Mouse (Mus musculus): ENCODE results near the gene Camk1d. TPM values are rescaled to one million over a fixed set of nuclear protein-coding genes. Genes with fewer than 3 reads are reported as not detected.

Camk1d gene
- polyA plus RNA-seq, 1 experiment from 2014 or later: 2.4 TPM

DNA sequence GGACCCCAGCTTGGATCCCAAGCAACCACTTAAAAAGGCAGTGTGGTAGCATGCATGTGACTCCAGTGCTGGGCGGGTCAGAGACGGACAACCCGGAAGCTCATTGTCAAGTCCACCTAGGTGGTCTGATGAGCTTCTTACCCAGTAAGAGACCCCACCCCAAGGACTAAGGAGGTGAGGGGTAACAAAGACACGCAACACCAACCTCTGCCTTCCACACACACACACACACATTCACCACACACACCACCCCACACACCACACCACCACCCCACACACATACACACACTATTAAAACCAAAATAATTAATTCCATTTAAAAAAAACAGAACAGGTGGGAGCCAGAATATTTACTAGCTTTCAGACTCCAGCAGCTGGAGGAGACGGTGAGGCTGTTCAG lies 73.7 kb downstream of the Camk1d start:
- no peaks in the 10 kb centered on the region for H3K4me1 ChIP-seq (replicated peaks)
- H3K9me3 ChIP-seq (replicated peaks): no peaks in the 10 kb centered on the region
- ATAC-seq (replicated peaks; ENCODE audit: insufficient number of reproducible peaks, insufficient read depth, low FRiP score, low read depth): no peak
- 89% methylated on average over 5 of the region's 5 CpGs for WGBS
- no peak overlapping the region for H3K4me3 ChIP-seq
- H3K27me3 ChIP-seq: no peaks in the 10 kb centered on the region
- no peak overlapping the region for H3K9ac ChIP-seq
- H3K36me3 ChIP-seq: no peaks in the 10 kb centered on the region
- H3K4me2 ChIP-seq: no peak overlapping the region
- no peak overlapping the region for H3K27ac ChIP-seq

DNA sequence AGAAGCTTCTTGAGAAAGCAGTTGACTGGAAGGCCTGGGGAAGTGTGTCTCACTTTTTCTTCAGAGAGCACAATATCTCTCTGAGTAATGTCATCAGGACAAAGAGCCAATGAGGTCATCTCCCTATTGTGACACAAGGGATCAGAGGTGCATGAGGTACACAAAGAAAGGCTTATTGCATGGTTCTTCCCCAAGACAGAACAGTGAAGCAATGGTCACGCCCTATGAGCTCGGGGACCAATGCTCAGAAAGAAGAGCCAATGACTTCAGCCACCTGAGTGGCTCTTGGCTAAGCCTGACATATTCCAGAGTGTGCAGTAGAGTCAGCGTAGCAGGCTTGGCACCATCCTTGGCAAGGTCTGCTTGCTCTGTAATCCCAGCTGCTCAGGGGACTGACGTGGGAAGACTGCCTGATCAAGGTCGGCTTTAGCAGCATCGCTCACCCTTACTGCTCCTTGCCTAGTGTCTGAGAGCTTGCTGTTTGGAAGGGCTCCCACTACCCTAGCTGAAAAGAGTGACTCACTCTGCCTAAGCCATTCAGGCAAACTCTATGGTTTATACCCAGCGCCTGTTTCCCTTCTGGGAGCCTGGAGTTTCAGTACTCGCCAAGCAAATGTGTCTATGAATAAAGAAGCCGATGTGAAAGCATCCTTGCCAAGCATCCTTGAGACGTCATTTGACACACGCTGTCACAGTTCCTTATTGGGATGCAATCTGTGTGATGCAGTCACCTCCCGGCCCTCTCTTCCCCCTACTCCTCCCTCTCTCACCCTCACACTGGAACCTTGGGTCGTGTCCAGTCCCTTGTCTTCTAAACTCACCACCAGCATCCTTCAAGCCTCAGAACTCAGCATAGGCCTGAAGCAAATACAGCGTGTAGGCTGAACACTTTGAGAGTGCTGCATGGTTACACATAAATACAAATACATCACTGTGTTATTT lies 77.2 kb downstream of the Camk1d start:
- no peak overlapping the region for H3K4me3 ChIP-seq
- no peak overlapping the region for H3K27ac ChIP-seq
- no peaks in the 10 kb centered on the region for H3K36me3 ChIP-seq
- no peak overlapping the region for H3K9ac ChIP-seq
- no peak overlapping the region for H3K4me2 ChIP-seq
- no peak for ATAC-seq (replicated peaks; ENCODE audit: insufficient number of reproducible peaks, insufficient read depth, low FRiP score, low read depth)
- WGBS: 76% methylated on average over 14 of the region's 14 CpGs
- H3K9me3 ChIP-seq (replicated peaks): no peaks in the 10 kb centered on the region
- no peaks in the 10 kb centered on the region for H3K27me3 ChIP-seq
- H3K4me1 ChIP-seq (replicated peaks): no peaks in the 10 kb centered on the region

DNA sequence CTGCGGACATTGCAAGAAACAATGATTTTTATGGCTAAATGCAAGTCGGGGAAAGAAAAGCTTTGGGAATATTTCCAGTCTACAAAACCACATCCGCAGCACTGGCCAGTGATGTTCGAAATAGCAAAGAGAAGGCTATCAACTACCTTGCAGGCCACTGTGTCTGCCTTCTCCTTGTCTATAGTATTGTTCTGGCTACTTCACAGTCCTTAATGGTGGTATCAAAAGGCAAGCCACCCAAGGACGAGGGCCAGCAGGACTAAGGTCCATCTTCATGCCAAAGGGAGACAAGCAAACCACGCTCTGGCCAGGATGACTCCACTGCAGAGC lies 82.0 kb downstream of the Camk1d start:
- Histone ChIP-seq H3K4me3 (no peak overlapping the region), H3K4me2 (no peak overlapping the region), H3K27ac (no peak overlapping the region), H3K4me1 (replicated peaks) (no peaks in the 10 kb centered on the region), H3K36me3 (no peaks in the 10 kb centered on the region), H3K9ac (no peak overlapping the region), H3K9me3 (replicated peaks) (no peaks in the 10 kb centered on the region), H3K27me3 (no peaks in the 10 kb centered on the region)
- 83% methylated on average over 6 of the region's 6 CpGs for WGBS
- ATAC-seq (replicated peaks; ENCODE audit: insufficient number of reproducible peaks, insufficient read depth, low FRiP score, low read depth): no peak

DNA sequence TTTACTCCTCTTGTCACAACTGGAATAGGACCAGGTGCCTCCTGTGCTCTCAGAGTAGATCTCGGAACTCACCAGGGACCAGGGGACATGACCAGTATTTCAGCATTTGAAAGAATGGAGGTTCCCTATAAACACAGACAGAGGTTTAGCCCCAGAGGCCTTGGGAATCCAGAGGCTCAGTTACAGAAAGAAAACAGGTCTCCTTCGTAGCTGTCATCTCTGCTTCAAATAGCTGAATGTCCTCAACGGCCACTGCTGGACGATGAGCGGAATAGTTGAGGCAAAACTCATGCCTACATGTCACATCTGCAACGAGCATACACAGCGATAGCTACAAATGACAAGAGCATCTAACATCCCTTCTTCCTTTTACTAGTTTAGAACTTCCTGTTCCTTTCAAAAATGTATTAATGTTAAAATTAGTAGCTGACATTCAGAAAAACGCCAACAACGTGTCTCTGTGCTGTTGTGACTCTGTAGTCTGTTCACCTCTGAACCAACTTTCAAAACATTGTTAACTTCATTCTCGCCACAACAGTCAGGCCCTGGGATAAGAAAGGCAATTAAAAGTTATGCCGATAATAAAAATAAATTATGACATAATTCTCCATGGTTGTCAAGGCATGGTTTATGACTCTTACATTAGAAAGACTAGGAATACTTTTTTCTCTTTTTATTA lies 82.5 kb downstream of the Camk1d start:
- H3K4me2 ChIP-seq: no peak overlapping the region
- no peaks in the 10 kb centered on the region for H3K4me1 ChIP-seq (replicated peaks)
- H3K27ac ChIP-seq: no peak overlapping the region
- no peak overlapping the region for H3K9ac ChIP-seq
- WGBS: 72% methylated on average over 11 of the region's 11 CpGs
- H3K36me3 ChIP-seq: no peaks in the 10 kb centered on the region
- no peak for ATAC-seq (replicated peaks; ENCODE audit: insufficient number of reproducible peaks, insufficient read depth, low FRiP score, low read depth)
- no peaks in the 10 kb centered on the region for H3K27me3 ChIP-seq
- no peak overlapping the region for H3K4me3 ChIP-seq
- no peaks in the 10 kb centered on the region for H3K9me3 ChIP-seq (replicated peaks)

DNA sequence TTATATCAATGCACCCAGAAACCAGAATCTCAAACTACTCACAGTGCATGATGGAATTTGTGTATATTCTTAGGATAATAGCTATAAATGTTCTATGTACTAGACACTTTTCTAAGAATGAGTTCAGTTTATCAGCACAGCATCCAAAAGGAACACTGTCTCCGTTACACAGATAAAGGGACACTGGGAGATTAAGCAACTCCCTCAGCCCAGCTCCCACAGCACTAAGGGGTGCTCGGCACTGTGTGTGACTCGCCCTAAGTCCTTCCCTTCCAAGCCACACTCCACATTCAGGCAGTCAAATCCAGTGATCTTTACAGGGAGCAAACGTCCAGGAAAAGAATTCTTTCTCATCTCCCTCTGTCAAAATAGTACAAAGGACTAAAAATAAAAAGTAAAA lies 83.6 kb downstream of the Camk1d start:
- Histone ChIP-seq H3K27ac (no peak overlapping the region), H3K27me3 (no peaks in the 10 kb centered on the region), H3K4me1 (replicated peaks) (no peaks in the 10 kb centered on the region), H3K4me2 (no peak overlapping the region), H3K4me3 (no peak overlapping the region), H3K36me3 (no peaks in the 10 kb centered on the region), H3K9me3 (replicated peaks) (no peaks in the 10 kb centered on the region), H3K9ac (no peak overlapping the region)
- WGBS: 42% methylated on average over 4 of the region's 4 CpGs
- ATAC-seq (replicated peaks; ENCODE audit: insufficient number of reproducible peaks, insufficient read depth, low FRiP score, low read depth): no peak

DNA sequence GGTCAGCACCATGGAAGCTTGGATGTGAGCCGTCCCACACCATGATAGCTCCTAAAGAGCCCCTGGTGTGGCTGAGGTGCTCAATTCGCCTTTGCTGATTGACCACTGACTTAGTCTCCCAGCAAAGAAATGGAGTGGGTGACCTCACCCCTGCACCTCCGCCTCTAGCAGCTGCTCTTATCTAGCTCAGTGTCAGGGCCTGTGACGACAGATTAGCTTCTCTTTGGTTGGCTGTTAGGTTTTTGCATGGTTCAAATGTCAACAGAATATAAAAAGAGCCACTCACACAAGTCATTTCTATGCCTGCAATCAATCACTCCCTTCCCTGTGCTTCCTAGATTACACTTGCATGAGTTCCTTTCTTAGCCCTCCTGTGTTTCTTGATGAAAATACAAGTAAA lies 89.9 kb downstream of the Camk1d start:
- WGBS: 35% methylated on average over 4 of the region's 4 CpGs
- H3K9me3 ChIP-seq (replicated peaks): no peaks in the 10 kb centered on the region
- H3K4me2 ChIP-seq: no peak overlapping the region
- H3K4me1 ChIP-seq (replicated peaks): no peaks in the 10 kb centered on the region
- ATAC-seq (replicated peaks; ENCODE audit: insufficient number of reproducible peaks, insufficient read depth, low FRiP score, low read depth): no peak
- H3K9ac ChIP-seq: no peak overlapping the region
- no peak overlapping the region for H3K27ac ChIP-seq
- H3K36me3 ChIP-seq: no peaks in the 10 kb centered on the region
- no peak overlapping the region for H3K4me3 ChIP-seq
- H3K27me3 ChIP-seq: no peaks in the 10 kb centered on the region

- no peak overlapping the region for H3K4me3 ChIP-seq
- no peak overlapping the region for H3K4me2 ChIP-seq
- H3K9ac ChIP-seq: no peak overlapping the region
- H3K4me1 ChIP-seq (replicated peaks): peaks cover 17% of the 10 kb centered on the region
- WGBS: 86% methylated on average over 8 of the region's 8 CpGs
- no peaks in the 10 kb centered on the region for H3K9me3 ChIP-seq (replicated peaks)
- no peaks in the 10 kb centered on the region for H3K36me3 ChIP-seq
- no peak for ATAC-seq (replicated peaks; ENCODE audit: insufficient number of reproducible peaks, insufficient read depth, low FRiP score, low read depth)
- no peak overlapping the region for H3K27ac ChIP-seq
- no peaks in the 10 kb centered on the region for H3K27me3 ChIP-seq
These were observed 95.9 kb downstream of the Camk1d start for GRCm38 (mm10) chr2:5618361-5618896.

DNA sequence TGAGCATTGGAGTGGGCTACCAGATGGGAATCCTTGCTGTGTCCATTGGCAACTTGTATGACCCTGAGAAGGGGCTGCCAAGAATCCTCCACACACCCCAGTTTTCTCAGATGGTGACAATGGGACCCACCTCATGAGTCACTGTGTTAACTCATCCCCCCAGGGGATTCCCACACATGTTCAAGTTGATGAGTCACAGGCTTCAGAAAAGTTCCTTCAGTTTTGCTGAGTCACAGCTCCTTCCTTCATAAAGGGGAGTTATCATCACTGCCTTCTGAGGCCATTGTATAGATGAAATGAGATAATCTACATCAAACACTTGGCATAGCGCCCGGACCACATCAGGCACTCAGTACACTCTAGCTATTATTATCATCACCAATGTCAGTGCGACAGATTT lies 99.4 kb downstream of the Camk1d start:
- Histone ChIP-seq H3K9me3 (replicated peaks) (no peaks in the 10 kb centered on the region), H3K36me3 (no peaks in the 10 kb centered on the region), H3K27ac (peak overlapping the region; percentile 82; the same call in 1 of the 2 replicates), H3K9ac (no peak overlapping the region), H3K4me2 (no peak overlapping the region), H3K4me1 (replicated peaks) (peaks cover 35% of the 10 kb centered on the region), H3K27me3 (no peaks in the 10 kb centered on the region), H3K4me3 (no peak overlapping the region)
- 62% methylated on average over 3 of the region's 3 CpGs for WGBS
- no peak for ATAC-seq (replicated peaks; ENCODE audit: insufficient number of reproducible peaks, insufficient read depth, low FRiP score, low read depth)

GRCm38 (mm10) chr2:5614308-5614705 lies 100.0 kb downstream of the Camk1d start:
- Histone ChIP-seq H3K9ac (no peak overlapping the region), H3K4me3 (no peak overlapping the region), H3K4me2 (no peak overlapping the region), H3K27me3 (no peaks in the 10 kb centered on the region), H3K36me3 (no peaks in the 10 kb centered on the region), H3K27ac (peak overlapping the region; percentile 82), H3K9me3 (replicated peaks) (no peaks in the 10 kb centered on the region), H3K4me1 (replicated peaks) (peaks cover 35% of the 10 kb centered on the region)
- ATAC-seq (replicated peaks; ENCODE audit: insufficient number of reproducible peaks, insufficient read depth, low FRiP score, low read depth): no peak
- 45% methylated on average over 2 of the region's 2 CpGs for WGBS

- Histone ChIP-seq H3K9me3 (replicated peaks) (no peaks in the 10 kb centered on the region), H3K27ac (peak overlapping the region; percentile 82), H3K36me3 (no peaks in the 10 kb centered on the region), H3K4me3 (no peak overlapping the region), H3K4me2 (no peak overlapping the region), H3K4me1 (replicated peaks) (peaks cover 35% of the 10 kb centered on the region), H3K9ac (no peak overlapping the region), H3K27me3 (no peaks in the 10 kb centered on the region)
- WGBS: 36% methylated on average over 12 of the region's 12 CpGs
- ATAC-seq (replicated peaks; ENCODE audit: insufficient number of reproducible peaks, insufficient read depth, low FRiP score, low read depth): peak; percentile 82
These were observed 100.5 kb downstream of the Camk1d start for GRCm38 (mm10) chr2:5613651-5614307.

GRCm38 (mm10) chr2:5611601-5612000 lies 102.7 kb downstream of the Camk1d start:
- Histone ChIP-seq H3K4me1 (replicated peaks) (peaks cover 35% of the 10 kb centered on the region), H3K9me3 (replicated peaks) (no peaks in the 10 kb centered on the region), H3K36me3 (no peaks in the 10 kb centered on the region), H3K27ac (peak overlapping the region; percentile 69), H3K27me3 (no peaks in the 10 kb centered on the region), H3K4me3 (no peak overlapping the region), H3K4me2 (no peak overlapping the region), H3K9ac (no peak overlapping the region)
- 15% methylated on average over 1 of the region's 1 CpGs for WGBS
- no peak for ATAC-seq (replicated peaks; ENCODE audit: insufficient number of reproducible peaks, insufficient read depth, low FRiP score, low read depth)

Data from heart, embryonic 15.5 days (tissue).